Mouse (Mus musculus) lung, postnatal 14 days (tissue): ENCODE measurements around the gene Elk4.

Experiments used
- DNase-seq: peaks from one replicate; pipeline ENCODE4 v3.0.0; 2021

Gene Elk4

DNA sequence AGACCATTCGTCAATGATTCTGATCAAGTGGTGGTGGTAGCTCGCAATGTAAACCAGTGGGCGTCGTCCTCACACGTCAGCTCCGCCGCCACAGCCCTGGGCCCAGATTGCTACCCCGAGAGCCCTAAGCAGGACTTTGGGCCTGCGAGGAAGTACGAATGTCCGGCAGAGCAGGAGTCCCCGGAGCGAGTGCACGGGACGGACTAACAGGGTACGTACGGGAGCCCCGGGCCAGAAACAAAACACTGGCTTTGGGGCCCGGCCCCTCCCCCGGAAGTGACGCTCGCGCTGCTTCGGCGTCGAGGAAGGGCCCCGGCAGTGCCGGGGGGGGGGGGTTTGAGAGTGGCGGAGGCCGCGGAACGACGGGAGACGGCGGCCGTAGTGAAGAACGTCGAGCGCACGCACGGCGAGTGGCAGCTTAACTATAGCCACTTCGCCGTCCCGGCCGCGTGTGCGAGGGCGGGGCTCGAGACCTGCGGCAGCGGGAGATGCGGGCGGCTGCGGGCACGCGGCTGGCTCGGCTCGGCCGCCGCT, at the start of gene Elk4:
Gene Elk4, plus strand, starts transcription at position 326 of the 534 bp plus-strand sequence.
- DNase-seq, result peak; percentile 96

DNA sequence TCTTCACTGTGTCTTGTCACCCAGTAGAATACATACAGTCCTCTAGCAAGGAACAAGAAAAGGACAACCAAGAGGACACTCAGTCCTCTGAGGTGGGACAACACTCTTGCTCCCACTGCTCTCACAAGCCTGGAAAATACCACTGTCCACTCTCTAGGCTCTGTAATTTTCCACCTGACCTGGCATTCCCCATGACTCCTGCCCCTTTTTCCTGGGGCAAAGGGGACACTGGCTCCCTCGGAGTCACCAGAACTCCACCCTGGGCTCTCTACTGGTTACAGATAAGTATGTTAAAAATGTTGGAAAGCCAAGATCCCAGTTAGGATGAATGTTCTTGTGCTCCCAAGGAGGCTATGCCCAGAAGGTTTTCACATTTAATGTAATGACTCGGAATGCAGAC, 46.4 kb upstream of the Elk4 start:
- DNase-seq, result no peak

DNA sequence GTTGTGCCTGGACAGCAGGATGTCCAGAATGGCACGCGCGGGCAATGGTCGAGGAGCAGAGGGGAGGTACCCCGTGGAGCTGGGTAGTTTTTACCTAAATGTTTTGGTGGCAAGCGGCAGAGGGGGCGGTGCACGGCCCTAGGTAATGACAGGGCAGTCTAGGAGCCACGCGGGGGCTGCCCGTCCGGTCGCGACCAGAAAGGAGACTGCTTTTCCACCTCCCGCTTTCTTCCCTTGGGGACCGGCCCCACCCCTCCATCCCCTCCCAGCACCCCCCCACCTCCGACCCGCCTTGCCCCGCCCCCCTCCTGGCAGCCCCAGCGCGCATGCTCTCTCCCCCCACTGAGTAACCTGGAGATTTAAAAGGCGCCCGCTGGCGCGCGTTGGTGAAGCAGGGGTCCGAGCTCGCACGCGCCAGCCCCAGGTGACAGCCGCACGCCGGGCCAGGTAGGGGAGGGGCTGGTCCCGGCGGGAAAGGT, 44.8 kb upstream of the Elk4 start, which contains the start of gene Slc45a3:
Gene Slc45a3, plus strand, starts transcription at position 362 of the 479 bp plus-strand sequence.
- peak; percentile 46 for DNase-seq

DNA sequence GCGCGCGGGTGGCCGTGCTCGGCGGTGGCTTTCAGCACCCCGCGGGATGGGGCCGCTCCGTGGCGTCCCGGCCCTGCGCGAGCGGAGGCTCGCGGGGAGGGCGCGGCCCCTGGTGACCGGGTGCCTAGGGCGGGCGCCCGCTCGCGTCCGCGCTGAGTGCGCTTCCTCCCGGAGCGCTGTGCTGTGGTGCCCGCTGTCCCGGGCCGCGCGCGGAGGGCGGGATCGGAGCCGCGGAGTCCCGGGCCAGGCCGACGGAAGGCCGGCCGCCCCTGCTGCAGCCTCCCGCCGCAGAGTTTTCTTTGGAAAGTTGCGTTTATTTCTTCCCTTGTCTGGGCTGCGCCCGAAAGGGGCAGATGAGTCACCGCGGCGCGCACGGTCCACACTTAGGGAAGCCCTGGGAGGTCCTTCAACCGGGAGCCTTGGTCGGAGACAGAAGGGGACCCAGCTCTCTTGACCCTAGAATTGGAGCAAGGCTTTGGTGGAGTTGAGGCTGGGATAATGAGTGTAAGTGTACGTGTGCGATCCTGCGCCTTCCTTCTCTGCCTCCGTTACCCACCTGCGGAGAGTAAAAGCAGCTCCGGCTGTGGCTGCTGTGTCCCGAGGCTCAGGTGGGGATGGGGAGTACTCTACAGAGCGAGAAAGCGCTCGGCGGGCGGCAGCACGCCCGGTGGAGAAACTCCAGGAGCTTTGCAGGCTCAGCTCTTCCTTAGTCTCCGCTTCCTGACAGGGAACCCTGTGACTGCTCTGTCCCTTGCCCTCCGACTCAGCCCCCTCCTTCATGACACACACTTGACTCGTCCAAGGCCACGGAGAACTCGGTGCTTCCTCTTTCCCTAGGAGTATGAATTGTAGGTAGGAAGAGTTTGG, 44.1 kb upstream of the Elk4 start:
- DNase-seq, result peak; percentile 32

DNA sequence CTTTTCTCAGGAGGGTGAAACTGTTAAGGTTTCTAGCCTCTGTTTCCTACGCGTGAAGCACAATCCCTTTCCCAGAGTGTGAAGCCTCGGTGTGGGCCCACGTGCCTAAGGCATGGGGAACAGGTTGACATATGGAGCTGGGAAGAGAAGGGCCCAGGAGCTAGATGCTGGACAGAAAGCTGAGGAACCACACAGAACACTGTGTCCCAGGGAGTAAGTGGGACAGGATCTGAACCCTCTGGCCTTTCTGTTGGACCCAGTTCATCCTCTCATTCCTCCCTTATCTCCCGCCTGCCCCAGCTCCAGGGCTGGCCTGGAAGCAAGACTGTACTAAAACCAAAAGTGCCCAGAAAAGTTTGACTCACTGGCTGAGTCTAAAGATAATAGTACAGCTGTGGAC, 43.3 kb upstream of the Elk4 start:
- DNase-seq, result no peak

DNA sequence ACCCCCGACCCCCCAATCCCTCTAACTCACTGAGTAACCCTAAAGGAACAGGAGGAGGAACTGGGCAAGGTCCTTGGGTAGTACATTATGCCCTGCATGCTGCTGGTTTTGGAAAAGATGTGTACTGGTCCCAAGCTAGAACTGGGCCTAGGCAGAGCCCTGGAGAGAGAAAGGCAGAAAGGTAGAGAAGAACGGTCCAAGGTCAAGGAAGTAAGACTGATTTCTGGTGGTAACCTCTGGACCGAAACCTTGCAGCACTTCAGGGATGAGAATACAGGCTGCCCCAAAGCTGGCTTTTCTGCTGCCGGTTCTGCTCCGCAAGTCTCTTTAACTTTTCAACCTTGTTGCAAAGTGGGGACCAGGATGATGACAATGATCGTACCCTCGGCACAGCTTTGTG, 42.8 kb upstream of the Elk4 start:
- DNase-seq, result no peak

DNA sequence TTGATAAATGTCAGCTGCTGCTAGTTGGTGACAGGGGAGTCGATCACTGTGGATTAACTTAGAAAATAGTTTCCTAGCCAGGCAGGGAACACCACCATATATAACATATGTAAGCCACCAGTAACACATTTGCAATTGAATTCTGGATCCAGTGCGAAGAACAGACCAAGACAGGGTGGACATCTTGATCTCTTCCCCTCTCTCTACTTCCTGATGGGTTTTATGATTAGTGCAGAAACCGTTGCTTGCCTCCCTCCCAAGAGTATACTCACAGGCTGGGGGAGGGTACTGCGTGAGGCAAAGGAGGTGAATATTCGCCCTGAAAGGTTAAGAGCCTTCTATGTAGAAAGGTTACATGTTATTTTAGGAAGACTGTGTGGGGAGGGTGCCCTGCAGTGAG, 41.6 kb upstream of the Elk4 start:
- DNase-seq, result no peak

DNA sequence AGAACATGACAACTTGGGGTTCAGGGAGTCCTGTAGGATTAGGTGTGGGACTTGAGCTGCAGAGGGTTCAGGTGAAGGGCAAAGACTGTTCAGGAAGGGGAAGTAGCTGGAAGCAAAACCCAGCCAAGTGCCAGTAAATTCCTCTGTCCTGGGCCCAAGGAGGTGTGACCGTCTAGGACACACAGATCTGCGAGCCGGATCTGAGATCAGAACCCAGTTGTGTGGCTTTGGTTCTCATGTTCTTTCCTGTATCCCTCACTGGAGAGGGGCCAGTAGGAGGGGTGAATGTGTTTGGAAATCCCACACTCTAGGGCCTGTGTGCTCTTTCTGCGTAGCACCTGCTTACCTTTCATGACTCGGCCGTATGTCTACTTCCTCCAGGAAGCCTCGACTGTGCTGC, 40.1 kb upstream of the Elk4 start:
- no peak for DNase-seq

DNA sequence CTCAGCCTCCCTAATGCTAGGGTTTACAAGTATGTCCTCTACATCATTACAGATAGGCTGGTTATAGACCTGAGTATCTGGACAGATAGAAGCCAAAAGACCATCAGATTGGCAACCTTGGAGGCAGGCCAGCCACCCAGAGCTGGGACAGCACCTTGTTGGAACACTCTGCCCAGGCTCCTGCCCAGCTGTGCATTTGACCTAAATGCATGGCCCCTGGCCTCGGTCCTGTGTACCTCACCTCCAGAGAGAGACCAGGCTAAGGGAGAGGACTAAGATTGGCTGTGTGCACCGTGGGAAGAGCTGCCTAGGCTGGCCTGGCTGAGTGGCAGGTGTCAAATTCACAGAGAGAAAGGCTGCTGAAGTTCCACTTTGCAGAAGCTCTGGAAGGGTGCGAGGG, 38.9 kb upstream of the Elk4 start:
- no peak for DNase-seq

DNA sequence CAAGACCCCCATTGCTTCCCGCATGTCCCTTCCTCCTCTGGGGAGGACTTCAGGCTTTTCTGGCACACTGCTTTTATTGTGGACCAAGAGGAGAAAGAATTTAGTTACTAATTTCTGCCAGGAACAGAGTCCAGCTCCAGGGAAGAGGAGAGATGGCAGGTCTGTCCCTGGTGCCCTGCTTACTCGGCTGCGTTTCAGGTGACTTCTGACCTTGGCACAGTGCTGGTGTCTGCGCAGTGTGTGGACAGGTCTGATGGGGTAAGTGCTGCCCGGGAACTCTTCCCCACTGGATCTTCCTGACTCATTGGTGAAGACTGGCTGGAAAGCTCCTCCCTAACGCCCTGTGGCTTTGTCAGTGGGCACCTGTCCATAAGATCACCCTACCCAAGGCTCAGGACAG, 38.4 kb upstream of the Elk4 start:
- DNase-seq, result no peak

DNA sequence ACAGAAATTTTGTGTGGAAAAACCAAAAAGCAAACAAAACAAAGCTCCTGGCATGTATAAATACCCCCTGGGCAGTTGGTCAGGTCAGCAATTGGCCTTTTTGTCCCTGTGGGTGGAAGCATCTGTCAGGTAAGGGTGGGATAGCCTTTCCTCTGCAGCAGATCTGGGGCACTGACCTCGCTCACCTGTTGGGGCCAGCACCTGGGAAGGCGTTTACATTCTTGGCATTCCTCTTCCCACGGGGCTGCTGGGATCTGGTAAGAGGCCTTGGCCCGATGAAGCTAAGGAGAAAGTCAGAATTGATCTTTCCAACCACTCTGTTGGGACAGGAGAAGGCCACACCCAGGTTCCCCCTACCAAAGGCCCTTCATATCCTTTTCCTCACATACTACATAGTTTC, 37.6 kb upstream of the Elk4 start:
- no peak for DNase-seq

DNA sequence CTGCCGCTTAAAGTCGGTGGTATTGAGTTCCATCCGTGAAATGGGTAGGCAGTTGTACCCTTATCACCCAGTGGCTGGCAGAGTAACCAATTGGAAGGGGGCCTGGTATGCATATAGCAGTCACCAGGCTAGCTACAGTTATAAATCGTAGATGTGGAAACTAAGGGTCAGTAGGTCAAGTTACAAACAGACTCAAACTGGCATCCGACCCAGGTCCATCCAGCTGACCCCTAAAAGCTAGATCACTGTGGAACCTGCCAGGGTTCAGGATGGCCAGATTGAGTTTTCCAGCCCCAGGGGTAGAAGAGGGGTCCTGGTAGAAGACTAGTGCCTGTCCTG, 37.1 kb upstream of the Elk4 start:
- DNase-seq, result no peak

DNA sequence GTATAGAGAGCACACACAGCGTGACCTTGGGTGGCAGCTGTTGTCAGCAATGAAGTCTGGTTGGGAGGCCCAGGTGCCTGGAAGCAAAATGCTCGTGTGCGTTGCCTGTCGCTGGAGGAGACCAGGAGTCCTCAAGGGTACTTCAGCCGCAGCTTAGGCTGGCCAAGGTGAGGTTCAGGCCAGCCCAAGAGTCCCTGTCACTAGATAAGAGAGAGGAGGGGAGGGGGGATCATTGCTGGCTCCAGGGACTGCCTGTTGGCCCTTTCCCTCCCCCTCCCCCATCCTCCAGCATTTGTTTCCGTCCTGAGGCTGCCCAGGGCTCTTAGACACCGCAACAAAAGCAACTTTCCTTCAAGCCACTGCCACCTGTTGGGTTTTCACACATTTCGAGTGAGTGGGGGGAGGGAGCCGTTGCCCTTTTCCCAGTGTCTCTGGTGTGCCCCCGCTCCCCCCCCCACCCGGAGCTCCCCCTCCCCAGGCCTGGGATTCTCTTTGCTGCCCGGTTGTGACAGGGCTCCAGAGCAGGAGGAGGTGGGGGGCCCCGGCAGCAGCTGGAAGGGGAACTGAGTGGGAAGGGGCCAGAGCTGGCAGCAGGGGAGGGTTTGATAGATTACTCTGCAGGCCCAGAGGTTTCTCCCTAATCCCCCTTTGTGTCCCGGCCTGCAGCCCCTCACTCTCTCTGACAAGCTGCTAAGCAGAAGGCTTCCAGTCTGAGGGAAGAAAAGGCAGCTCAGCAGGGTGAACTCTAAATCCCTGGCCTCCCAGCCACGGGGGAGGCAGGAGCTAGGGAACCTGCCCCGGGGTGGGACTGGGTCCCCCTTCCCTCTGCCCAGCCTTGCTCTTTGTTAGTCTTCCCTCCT, 36.5 kb upstream of the Elk4 start:
- DNase-seq, result no peak

DNA sequence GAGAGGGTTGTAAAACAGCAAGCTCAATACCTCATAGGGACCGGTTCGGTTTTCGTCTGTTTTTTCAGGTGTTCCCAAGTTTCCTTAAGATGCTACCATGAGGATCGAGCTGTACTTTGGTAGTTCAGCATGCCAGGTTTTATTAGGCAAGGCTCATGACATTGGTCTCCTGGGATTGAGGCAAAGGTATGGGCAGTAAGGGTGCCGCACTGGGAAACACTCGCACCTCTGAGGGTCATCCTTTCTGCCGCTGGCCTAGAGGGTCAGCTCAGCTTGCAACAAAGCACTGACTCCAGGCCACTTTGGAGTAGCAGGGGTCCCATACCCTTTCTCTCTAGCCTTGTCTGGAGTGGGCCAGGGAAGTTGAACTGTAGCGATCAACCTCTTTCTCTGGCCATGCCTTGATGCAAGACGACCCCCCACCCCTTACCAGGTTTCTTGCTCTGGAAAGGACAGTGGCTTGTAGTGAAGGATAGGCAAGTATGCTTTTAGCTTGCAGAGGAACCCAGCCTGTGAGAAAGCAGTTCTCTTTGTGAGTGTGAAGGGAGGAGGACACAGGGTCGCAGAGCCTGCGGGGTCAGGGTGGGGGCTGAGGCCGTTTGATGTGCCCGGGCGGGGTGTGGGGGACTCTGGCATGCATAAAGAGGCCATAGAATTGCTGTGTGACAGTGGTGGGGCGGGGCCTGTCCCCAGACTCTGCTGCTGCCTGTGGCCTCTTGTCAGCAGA, 35.5 kb upstream of the Elk4 start:
- no peak for DNase-seq

DNA sequence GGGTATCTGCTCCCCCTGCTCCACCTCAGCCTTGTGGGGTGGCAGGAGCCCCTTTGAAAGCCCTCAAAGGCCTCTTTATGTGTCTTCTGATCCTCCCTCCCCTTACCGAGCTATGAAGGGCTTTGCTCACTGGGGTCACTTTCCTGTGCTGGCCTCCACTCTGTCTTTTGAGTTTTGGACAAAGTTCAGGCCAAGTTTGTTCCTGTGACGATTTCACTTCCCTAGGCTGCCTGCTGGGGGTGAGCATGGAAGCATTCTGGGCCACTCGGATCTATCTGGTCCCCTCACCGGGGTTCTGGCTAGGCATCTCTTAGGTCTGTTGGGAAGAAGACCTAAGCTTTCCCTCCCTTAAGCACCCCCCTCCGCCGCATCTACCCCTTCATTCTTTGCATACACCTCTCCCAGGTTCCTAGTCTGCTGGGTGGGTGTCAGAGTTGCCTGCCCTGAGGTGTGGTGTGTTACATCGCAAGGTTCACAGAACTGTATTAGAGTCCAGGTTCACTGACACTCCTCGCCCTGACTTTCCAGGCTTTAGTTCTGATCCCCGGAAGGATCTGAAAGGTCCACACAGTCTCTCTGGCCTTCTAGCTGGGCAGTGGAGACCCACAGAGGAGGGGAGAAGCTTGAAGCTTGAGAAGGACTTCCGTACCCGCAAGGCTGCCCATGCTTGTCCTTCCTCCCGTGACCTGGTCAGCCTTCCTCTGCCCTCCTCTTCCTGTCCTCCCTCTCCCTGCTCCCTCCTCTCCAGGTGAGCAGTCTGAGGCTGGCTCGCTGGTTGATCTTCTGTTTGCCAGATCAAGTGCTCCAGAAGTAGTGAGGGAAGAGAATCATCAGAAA, 34.7 kb upstream of the Elk4 start:
- no peak for DNase-seq

DNA sequence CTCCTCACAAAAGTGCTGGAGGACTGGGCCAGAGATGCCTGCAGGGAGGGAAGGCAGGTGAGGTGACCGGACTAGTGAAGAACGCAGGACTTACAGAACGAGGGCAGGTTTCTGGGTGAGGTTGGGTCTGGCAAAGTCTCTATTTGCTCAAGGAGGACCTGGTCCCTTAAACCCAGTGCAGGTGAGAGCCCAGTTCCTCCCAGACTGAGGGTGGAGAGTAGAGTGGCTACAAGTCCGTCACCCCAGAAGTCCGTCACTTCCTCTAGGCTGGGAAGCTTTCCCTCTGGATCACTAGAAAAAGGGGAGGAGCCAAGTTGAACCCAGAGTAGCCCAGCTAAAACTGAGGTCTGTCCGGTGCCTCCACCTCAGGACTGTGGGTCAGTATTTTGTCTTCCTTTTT, 33.4 kb upstream of the Elk4 start:
- no peak for DNase-seq

DNA sequence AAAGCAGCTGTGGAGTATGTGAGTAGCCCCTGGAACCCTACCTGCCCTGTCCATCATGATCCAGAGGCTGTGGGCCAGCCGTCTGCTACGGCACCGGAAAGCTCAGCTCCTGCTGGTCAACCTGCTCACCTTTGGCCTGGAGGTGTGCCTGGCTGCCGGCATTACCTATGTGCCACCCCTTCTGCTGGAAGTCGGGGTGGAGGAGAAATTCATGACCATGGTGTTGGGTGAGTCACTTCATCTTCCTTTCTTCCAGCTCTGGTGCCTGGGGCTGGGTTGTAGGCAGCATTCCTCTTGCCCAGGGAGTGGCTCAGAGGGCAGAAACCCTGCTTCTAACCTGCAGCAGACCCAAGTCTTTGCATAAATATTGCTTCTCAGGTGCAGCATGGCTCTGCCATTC, 30.5 kb upstream of the Elk4 start:
- no peak for DNase-seq

DNA sequence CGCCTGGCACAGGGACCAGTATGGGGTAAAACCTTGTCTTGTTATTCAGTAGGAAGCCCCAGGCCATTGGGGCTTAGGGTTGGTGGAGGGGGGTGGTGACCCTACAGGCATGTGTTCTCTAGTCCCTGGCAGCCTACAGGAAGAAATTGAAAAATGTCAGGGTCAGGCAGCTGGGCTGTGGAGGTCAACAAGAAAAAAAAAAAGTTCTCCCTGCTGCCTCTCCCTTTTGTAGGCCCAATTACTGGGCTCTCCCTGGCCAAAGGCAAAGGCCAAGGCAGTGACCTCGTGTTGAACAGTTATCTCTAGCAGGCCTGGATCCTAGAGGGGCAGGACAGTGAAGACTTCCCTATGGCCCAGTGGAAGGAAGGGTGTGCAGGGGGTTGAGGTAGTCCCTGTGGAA, 26.9 kb upstream of the Elk4 start:
- DNase-seq, result no peak

DNA sequence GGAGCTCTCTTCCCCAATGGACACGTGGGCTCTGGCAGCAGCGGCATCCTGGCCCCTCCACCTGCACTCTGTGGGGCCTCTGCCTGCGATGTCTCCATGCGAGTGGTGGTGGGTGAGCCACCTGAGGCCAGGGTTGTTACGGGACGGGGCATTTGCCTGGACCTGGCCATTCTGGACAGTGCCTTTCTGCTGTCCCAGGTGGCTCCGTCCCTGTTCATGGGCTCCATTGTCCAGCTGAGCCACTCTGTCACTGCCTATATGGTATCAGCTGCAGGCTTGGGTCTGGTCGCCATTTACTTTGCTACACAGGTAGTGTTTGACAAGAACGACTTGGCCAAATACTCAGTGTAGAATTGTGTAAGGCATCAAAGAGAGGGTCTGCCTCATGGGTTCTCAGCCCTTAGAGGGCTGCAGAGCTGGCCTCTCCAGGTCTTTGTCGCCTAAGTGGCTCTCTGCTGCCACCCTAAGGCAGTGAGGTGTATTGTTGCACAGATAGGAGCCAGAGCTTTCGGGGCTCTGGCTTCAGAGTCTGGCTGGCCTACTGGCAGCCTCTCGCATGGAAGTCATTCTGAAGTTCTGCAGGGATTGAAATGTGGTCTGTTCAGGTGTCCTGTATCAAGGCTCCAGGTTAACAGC, 25.9 kb upstream of the Elk4 start:
- peak; percentile 84 for DNase-seq

DNA sequence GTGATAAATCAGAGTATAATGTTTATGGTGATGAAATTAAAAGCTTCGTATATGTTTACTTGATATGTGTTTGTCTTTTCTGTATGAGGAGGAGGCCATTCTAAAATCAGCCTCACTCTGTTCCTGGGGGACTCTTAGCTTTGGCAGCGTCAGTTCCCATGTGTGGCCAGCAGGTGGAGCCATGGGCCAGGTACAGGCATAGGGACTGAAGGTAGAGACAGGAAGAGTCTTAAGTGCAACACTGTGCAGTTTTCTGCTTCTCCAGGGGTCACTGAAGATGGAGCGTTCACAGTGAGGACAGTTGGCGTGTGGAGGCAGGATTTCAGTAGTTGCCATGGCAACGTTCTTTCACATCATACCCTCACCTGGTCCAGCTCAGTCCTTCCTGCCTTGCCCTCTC, 24.5 kb upstream of the Elk4 start:
- peak; percentile 86 for DNase-seq

DNA sequence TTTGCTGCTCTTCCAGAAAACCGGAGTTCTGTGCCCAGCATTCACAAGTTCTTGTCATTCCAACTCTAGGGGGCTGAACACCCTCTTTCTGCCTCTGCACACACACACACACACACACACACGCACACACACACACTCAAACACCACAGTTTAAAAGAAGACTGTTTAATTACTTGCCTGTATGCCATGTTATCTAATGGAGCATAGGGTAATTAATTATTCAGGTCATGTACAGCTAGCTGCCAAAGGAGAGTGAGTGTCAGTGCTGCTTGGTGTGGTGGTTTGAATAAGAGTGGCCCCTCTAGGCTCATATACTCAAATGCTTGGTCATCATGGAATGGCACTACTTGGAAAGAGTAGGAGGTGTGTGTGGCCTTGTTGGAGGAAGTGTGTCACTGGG, 23.6 kb upstream of the Elk4 start:
- DNase-seq, result no peak

DNA sequence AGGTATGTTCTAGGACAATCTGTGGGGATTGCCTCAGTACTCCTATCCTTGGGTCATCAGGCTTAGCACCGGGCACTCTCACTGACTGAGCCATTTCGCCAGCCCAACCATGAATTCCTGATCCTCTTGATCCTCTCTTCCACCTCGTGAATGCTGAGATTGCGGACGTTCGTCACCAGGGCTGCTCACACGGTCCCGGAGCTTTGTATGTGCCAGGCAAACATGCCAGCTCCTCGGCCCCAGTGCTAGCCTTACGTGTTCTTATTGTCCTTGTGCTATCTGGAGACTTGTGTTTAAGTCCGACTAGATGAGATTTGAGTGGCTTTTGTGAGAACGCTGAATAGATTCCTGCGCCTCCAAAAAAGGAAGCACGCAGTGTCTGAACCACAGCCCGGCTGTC, 20.0 kb upstream of the Elk4 start:
- no peak for DNase-seq
